Mouse (Mus musculus) CH12.LX (cell line): ENCODE measurements around the gene Samd7. TPM values are rescaled to one million over a fixed set of nuclear protein-coding genes. Genes with fewer than 3 reads are reported as not detected.

Experiments used
- DNase-seq: peaks from one replicate; pipeline ENCODE4 v3.0.0-alpha.2; 2013; ENCODE audit errors: extremely low read depth
- H3K27ac ChIP-seq: 2 replicates; pipeline ENCODE4 v1.5.1; 2012; ENCODE audit warnings: low read depth, mild to moderate bottlenecking, control low read depth, moderate library complexity; ENCODE audit not compliant: insufficient read depth
- H3K27me3 ChIP-seq: replicated peaks from 2 replicates; pipeline ENCODE3; 2012; ENCODE audit warnings: inconsistent platforms
- H3K36me3 ChIP-seq, 2 experiments: replicated peaks in 1 of 2; 2 replicates each; pipeline versions ENCODE3 to v1.6.1; 2012; ENCODE audit warnings: inconsistent platforms in 1 of 2, low read length in 1 of 2, mild to moderate bottlenecking in 1 of 2, mixed read lengths in 1 of 2, moderate library complexity in 1 of 2; ENCODE audit not compliant: control insufficient read depth in 1 of 2, insufficient read depth in 1 of 2
- H3K4me1 ChIP-seq, 2 experiments: 2 replicates each; pipeline ENCODE4 v1.6.1; 2012; ENCODE audit warnings: inconsistent platforms in 1 of 2, moderate library complexity in 1 of 2; ENCODE audit not compliant: insufficient read depth in 2 of 2, control insufficient read depth in 1 of 2
- H3K4me2 ChIP-seq: 2 replicates; pipeline ENCODE4 v1.6.1; 2012; ENCODE audit warnings: low read depth, mild to moderate bottlenecking, control low read depth; ENCODE audit not compliant: poor library complexity, insufficient read depth, severe bottlenecking
- H3K4me3 ChIP-seq, 3 experiments: fragments of 150-350 bp in 1 of 3; sonication (generic) in 1 of 3; replicated peaks in 1 of 3; 2 replicates each; pipeline versions ENCODE3 to v1.5.1; 2011 to 2012; ENCODE audit warnings: low read depth in 2 of 3, low read length in 2 of 3, mild to moderate bottlenecking in 2 of 3, moderate library complexity in 2 of 3, control low read depth in 1 of 3, improper control_type of control experiment in 1 of 3, inconsistent platforms in 1 of 3, mixed read lengths in 1 of 3; ENCODE audit not compliant: poor library complexity in 1 of 3
- H3K79me2 ChIP-seq: replicated peaks from 2 replicates; pipeline ENCODE4 v1.6.1; 2012; ENCODE audit warnings: mild to moderate bottlenecking, moderate library complexity; ENCODE audit not compliant: control insufficient read depth, poor library complexity, insufficient read depth, severe bottlenecking; ENCODE audit errors: extremely low read depth
- H3K9ac ChIP-seq: 2 replicates; pipeline ENCODE4 v1.6.1; 2012; ENCODE audit warnings: low read depth, mild to moderate bottlenecking, control low read depth, moderate library complexity; ENCODE audit not compliant: insufficient read depth
- H3K9me3 ChIP-seq: replicated peaks from 2 replicates; pipeline ENCODE3; 2012; ENCODE audit warnings: low read length, inconsistent platforms, mixed read lengths
- BHLHE40 ChIP-seq: IDR thresholded peaks from 2 replicates; pipeline ENCODE4 v1.6.1; 2011; ENCODE audit warnings: mild to moderate bottlenecking, low read depth, low read length, improper control_type of control experiment
- EP300 ChIP-seq: IDR thresholded peaks from 2 replicates; pipeline ENCODE4 v1.6.1; 2011; ENCODE audit warnings: low read length, improper control_type of control experiment
- HCFC1 ChIP-seq: IDR thresholded peaks from 2 replicates; pipeline ENCODE4 v1.6.1; 2012; ENCODE audit warnings: low read depth, mild to moderate bottlenecking, inconsistent platforms, low read length, improper control_type of control experiment
- MAFK ChIP-seq: IDR thresholded peaks from 2 replicates; pipeline ENCODE4 v1.6.1; 2011; ENCODE audit warnings: low read length, improper control_type of control experiment; ENCODE audit not compliant: insufficient replicate concordance
- MXI1 ChIP-seq: IDR thresholded peaks from 2 replicates; pipeline ENCODE4 v1.6.1; 2011; ENCODE audit warnings: mild to moderate bottlenecking, low read depth, low read length, improper control_type of control experiment
- MYC ChIP-seq: IDR thresholded peaks from 2 replicates; pipeline ENCODE4 v1.6.1; 2011; ENCODE audit warnings: low read depth, mild to moderate bottlenecking, improper control_type of control experiment, low read length
- RCOR1 ChIP-seq: conservative IDR thresholded peaks from 2 replicates; pipeline ENCODE4 v1.6.1; 2012; ENCODE audit warnings: low read depth, mild to moderate bottlenecking, inconsistent platforms, low read length, improper control_type of control experiment
- SIN3A ChIP-seq: IDR thresholded peaks from 2 replicates; pipeline ENCODE4 v1.6.1; 2012; ENCODE audit warnings: low read length, improper control_type of control experiment, inconsistent platforms
- TCF12 ChIP-seq: IDR thresholded peaks from 2 replicates; pipeline ENCODE4 v1.6.1; 2014; ENCODE audit warnings: low read depth, mild to moderate bottlenecking, inconsistent platforms, low read length, improper control_type of control experiment
- ZKSCAN1 ChIP-seq: IDR thresholded peaks from 2 replicates; pipeline ENCODE4 v1.6.1; 2012; ENCODE audit warnings: low read depth, inconsistent platforms, low read length, improper control_type of control experiment, borderline replicate concordance
- ZMIZ1 ChIP-seq: IDR thresholded peaks from 2 replicates; pipeline ENCODE4 v1.6.1; 2012; ENCODE audit warnings: low read depth, mild to moderate bottlenecking, inconsistent platforms, low read length, improper control_type of control experiment
- dilution Hi-C: fragments of 300-500 bp; cut with MboI; formaldehyde crosslinking; loops from 2 replicates; pipeline ENCODE4 v1.14.3; 2020; ENCODE audit warnings: low sequenced_read_pairs; ENCODE audit not compliant: extremely low pct_unique_long_range_greater_than_20kb, extremely low pct_ligation_motif_present
- in situ Hi-C: fragments of 300-500 bp; cut with MboI; formaldehyde crosslinking; loops from 3 replicates; pipeline ENCODE4 v1.14.3; 2019; ENCODE audit warnings: low sequenced_read_pairs, low pct_ligation_motif_present, low pct_unique_long_range_greater_than_20kb, mixed read lengths
- polyA plus RNA-seq: library from polyadenylated mRNA; unstranded; fragments of >175 nt; gene quantifications from 2 replicates; pipeline ENCODE4 v1.2.1, GENCODE M21; 2012; ENCODE audit warnings: low read depth; ENCODE audit not compliant: insufficient read length
- total RNA-seq, 2 experiments: library from RNA; depleted of rRNA; stranded (reverse); fragments of 300-350 nt in 1 of 2; fragments of >200 nt in 1 of 2; gene quantifications; 2 replicates each; pipeline ENCODE4 v1.2.3; 2012 to 2014

The Samd7 gene
- total and polyA plus RNA-seq, 3 experiments = not detected

DNA sequence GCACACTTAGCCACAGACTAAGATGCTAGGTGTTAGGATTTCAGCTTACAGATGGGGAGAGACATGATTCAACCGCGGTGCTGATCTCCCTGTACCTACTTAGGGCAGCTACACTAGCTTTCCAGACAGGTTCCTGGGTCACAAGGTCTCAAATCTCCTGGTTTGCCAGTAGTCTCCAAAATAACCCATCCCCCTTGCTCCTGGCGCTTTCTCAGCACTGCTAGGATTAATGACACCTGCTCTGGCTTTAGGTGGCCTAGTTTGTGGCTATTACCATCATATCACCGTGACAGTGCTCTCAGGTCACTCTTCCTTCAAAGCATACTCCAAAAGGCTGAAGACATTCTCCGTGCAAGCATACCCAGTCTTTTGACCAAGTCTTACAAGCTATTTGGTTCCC, 17.0 kb upstream of the Samd7 start:
- no peak for TF ChIP-seq SIN3A
- no peak for TF ChIP-seq MXI1
- TF ChIP-seq ZMIZ1 = no peak
- TF ChIP-seq MAFK = no peak
- dilution Hi-C loops = no loop called here

DNA sequence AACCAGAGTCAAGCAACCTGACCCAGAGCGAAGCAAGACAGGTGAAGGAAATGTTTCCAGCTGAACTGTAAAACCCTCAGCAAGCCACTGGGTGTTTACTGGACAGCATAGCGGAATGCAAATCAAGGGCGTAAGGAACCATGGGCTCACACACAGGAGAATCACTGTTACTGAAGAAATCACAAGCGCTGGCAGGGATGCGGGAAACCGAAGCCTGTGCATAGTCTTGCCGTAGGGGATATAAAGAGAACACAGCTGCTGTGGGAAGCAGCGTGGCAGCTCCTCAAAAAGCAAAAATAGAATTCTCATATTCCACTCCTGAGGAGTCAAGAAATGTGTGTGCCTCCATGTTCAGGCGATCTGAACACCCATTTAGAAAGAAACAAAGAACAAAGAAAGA, 9.3 kb upstream of the Samd7 start:
- Histone ChIP-seq H3K36me3 (no peaks in the 10 kb centered on the region), H3K79me2 (no peaks in the 10 kb centered on the region), H3K4me2 (no peak overlapping the region), H3K9me3 (no peaks in the 10 kb centered on the region), H3K4me3 (no peak overlapping the region), H3K9ac (no peak overlapping the region), H3K27me3 (no peaks in the 10 kb centered on the region), H3K4me1 (no peaks in the 10 kb centered on the region), H3K27ac (no peak overlapping the region)
- no peak for TF ChIP-seq MAFK
- TF ChIP-seq EP300 = no peak
- no peak for TF ChIP-seq RCOR1
- no peak for TF ChIP-seq HCFC1
- TF ChIP-seq TCF12 = no peak
- dilution Hi-C loops (no loop called here), in situ Hi-C loops (no loop called here)
- no peak for DNase-seq

More for the DNA sequence above, 17.0 kb upstream of the Samd7 start:
- no peaks in the 10 kb centered on the region for H3K79me2 ChIP-seq
- H3K9ac ChIP-seq = no peak overlapping the region
- H3K36me3 ChIP-seq = no peaks in the 10 kb centered on the region
- H3K27ac ChIP-seq = no peak overlapping the region
- H3K4me3 ChIP-seq = no peak overlapping the region
- H3K4me2 ChIP-seq = no peak overlapping the region
- peaks cover 0 to 2% of the 10 kb centered on the region in 2 experiments; a peak in 1 of 4 replicates for H3K4me1 ChIP-seq
- in situ Hi-C loops = no loop called here
- no peak for DNase-seq
- no peaks in the 10 kb centered on the region for H3K27me3 ChIP-seq
- H3K9me3 ChIP-seq = no peaks in the 10 kb centered on the region

DNA sequence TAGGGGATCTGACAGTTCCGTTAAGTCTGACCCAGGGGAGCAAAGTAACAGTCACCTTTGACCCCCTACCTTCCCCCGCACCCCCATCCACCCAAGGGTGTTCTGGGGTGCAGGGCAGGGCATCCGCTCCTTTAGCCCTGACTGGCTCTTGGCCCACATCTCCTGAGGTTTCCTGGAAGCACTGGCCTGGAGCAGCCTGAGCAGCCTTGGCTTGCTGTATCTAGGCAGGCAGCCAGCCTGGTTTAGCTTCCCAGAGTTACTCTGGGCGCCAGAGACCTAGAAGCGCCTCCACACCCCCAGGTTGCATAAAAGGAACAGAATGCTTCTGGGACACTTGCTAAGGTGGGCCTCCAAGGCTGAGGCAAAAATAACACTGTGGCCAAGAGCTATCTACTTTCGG, 4.8 kb upstream of the Samd7 start:
- Histone ChIP-seq H3K79me2 (no peaks in the 10 kb centered on the region), H3K27ac (no peak overlapping the region), H3K4me3 (no peak overlapping the region), H3K9me3 (no peaks in the 10 kb centered on the region), H3K27me3 (no peaks in the 10 kb centered on the region), H3K4me1 (no peaks in the 10 kb centered on the region), H3K4me2 (no peak overlapping the region), H3K9ac (no peak overlapping the region), H3K36me3 (no peaks in the 10 kb centered on the region)
- TF ChIP-seq MYC = no peak
- no peak for TF ChIP-seq BHLHE40
- TF ChIP-seq HCFC1 = no peak
- TF ChIP-seq ZKSCAN1 = no peak
- in situ Hi-C loops (no loop called here), dilution Hi-C loops (no loop called here)
- no peak for DNase-seq
